Mouse (Mus musculus) limb, embryonic 11.5 days (tissue): ENCODE data around the gene Nmb. TPM values are rescaled to one million over a fixed set of nuclear protein-coding genes. Genes with fewer than 3 reads are reported as not detected.

Experiments used
- ATAC-seq: fragments of 200-750 bp; cut with Nextera tagmentation; 2 replicates; pipeline ENCODE4 v1.8.0; 2017; ENCODE audit warnings: low read depth; ENCODE audit not compliant: insufficient number of reproducible peaks, low FRiP score, low TSS enrichment
- DNase-seq: peaks from one replicate; pipeline ENCODE4 v3.0.0-alpha.2; 2015; ENCODE audit warnings: low spot score
- H3K27ac ChIP-seq: fragments of 300-500 bp; sonication (generic); replicated peaks from 2 replicates; pipeline ENCODE4 v1.5.1; 2014; ENCODE audit warnings: low read depth, mild to moderate bottlenecking, low read length
- H3K27me3 ChIP-seq: fragments of 300-500 bp; sonication (generic); 2 replicates; pipeline ENCODE4 v1.6.1; 2014; ENCODE audit warnings: mild to moderate bottlenecking, low read length, mixed read lengths; ENCODE audit not compliant: control insufficient read depth, insufficient read depth
- H3K36me3 ChIP-seq: fragments of 300-500 bp; sonication (generic); 2 replicates; pipeline ENCODE4 v1.6.1; 2014; ENCODE audit warnings: mild to moderate bottlenecking, low read length, moderate library complexity, mixed read lengths; ENCODE audit not compliant: control insufficient read depth, insufficient read depth
- H3K4me1 ChIP-seq: fragments of 300-500 bp; sonication (generic); 2 replicates; pipeline ENCODE4 v1.6.1; 2014; ENCODE audit warnings: low read length, mixed read lengths; ENCODE audit not compliant: control insufficient read depth, insufficient read depth
- H3K4me2 ChIP-seq: fragments of 300-500 bp; sonication (generic); 2 replicates; pipeline ENCODE4 v1.6.1; 2014; ENCODE audit warnings: low read depth, mild to moderate bottlenecking, moderate library complexity; ENCODE audit not compliant: severe bottlenecking
- H3K4me3 ChIP-seq: fragments of 300-500 bp; sonication (generic); 2 replicates; pipeline ENCODE4 v1.5.1; 2014; ENCODE audit warnings: low read depth, low read length
- H3K9ac ChIP-seq: fragments of 300-500 bp; sonication (generic); 2 replicates; pipeline ENCODE4 v1.6.1; 2014; ENCODE audit warnings: mild to moderate bottlenecking, low read length
- H3K9me3 ChIP-seq: fragments of 300-500 bp; sonication (generic); 2 replicates; pipeline ENCODE4 v1.6.1; 2016; ENCODE audit warnings: low read length; ENCODE audit not compliant: control insufficient read depth
- WGBS: fragments of 180-500 bp; shearing (Covaris S2); extraction: QIAGEN DNeasy Blood & Tissue Kit; methylation state at CpG from one replicate; pipeline ENCODE4 v1.1.7; 2014; 5-methylcytosine and 5-hydroxymethylcytosine counted together
- polyA plus RNA-seq: library from polyadenylated mRNA; unstranded; fragments of >200 nt; fragmentation: Nextera tagmentation; extraction: Ambion mirVana; gene quantifications from 2 replicates; pipeline ENCODE4 v1.2.1, GENCODE M21; 2014

Gene Nmb
- polyA plus RNA-seq, 1 experiment from 2014 or later = 8.1 TPM

GRCm38 (mm10) chr7:80873631-80874030 lies 31.2 kb downstream of the Nmb start:
- no peaks in the 10 kb centered on the region; the same call in 1 of the 2 replicates for H3K9me3 ChIP-seq
- whole genome bisulfite sequencing = 98% methylated on average over 2 of the region's 2 CpGs
- H3K4me2 ChIP-seq = no peak overlapping the region
- ATAC-seq = no peak
- H3K4me3 ChIP-seq = no peak overlapping the region
- H3K4me1 ChIP-seq = no peaks in the 10 kb centered on the region
- H3K36me3 ChIP-seq = peaks cover 44% of the 10 kb centered on the region
- no peak overlapping the region for H3K27ac ChIP-seq
- no peaks in the 10 kb centered on the region for H3K27me3 ChIP-seq
- no peak for DNase-seq
- H3K9ac ChIP-seq = no peak overlapping the region

DNA sequence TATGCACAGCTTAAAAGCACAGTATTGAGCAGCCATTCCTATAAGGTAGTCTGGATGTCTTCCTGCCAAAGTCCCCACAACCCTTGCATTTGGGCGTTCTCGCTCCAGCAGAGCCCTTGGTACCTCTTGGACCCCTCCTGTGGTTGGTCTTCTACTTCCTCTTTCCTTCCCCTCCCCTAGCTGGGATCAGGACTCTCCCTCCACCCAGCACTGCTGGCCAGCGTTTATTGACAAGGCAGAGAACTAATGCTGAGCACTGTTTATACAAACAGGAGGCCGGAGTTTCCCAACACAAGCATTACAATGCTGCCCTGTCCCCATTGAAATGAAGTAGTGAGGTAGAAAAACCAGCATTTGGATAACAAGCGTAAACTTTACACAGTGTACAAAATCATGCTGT lies 31.8 kb downstream of the Nmb start:
- Histone ChIP-seq H3K4me3 (no peak overlapping the region), H3K36me3 (peaks cover 50% of the 10 kb centered on the region), H3K9me3 (no peaks in the 10 kb centered on the region; the same call in 1 of the 2 replicates), H3K4me1 (no peaks in the 10 kb centered on the region), H3K27me3 (no peaks in the 10 kb centered on the region), H3K9ac (no peak overlapping the region), H3K27ac (no peak overlapping the region), H3K4me2 (no peak overlapping the region)
- DNase-seq (no peak), ATAC-seq (no peak)
- 87% methylated on average over 5 of the region's 5 CpGs for WGBS

DNA sequence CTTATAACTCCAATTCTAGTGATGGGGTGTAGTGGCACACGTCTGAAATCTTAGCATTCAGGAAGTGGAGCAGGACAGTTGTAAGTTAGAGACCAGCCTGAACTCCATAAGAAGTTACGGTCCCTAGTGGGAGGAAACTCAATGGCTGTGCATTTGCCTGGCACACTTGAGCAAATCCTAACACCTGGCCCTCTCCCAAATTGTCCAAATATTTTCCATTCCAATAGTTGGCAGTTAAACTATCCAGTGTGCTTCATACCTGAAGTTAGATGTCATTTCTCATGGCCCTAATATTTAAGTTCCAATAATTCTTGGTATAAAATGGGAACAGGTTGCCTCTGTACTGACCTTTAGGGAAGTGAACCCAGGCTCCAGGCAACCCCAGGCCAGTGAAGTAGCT lies 36.2 kb downstream of the Nmb start:
- no peaks in the 10 kb centered on the region for H3K27me3 ChIP-seq
- DNase-seq (no peak), ATAC-seq (no peak)
- H3K4me1 ChIP-seq = no peaks in the 10 kb centered on the region
- no peak overlapping the region for H3K4me3 ChIP-seq
- H3K27ac ChIP-seq = no peak overlapping the region
- WGBS = 94% methylated on average over 2 of the region's 2 CpGs
- H3K9me3 ChIP-seq = no peaks in the 10 kb centered on the region; the same call in 1 of the 2 replicates
- no peak overlapping the region for H3K4me2 ChIP-seq
- no peak overlapping the region for H3K9ac ChIP-seq
- peaks cover 43% of the 10 kb centered on the region for H3K36me3 ChIP-seq

- 81% methylated on average over 7 of the region's 7 CpGs for WGBS
- no peak for ATAC-seq
- peaks cover 40% of the 10 kb centered on the region for H3K36me3 ChIP-seq
These were observed 38.2 kb downstream of the Nmb start for GRCm38 (mm10) chr7:80866514-80867147.

DNA sequence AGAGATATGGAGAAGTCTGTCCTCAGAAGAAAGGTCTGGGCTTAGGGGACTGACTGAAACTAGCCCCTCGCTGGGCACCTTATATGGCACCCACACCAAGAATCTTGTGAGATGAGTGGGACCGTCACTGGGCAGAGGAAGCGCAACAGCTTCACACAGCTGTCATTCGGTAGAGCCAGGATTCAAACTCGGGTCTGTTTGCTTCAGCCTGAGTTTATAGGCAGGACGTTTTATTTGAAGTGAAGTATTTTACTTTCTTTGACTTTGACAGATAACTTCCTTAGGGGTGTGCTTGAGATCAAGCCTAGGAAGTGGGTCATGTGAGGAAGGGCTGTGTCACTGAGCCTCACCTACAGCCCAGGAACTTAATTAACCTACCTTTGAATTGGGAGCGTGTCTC lies 39.4 kb downstream of the Nmb start:
- Histone ChIP-seq H3K27me3 (no peaks in the 10 kb centered on the region), H3K4me3 (no peak overlapping the region), H3K4me2 (no peak overlapping the region), H3K4me1 (peaks cover 3% of the 10 kb centered on the region; the same call in 1 of the 2 replicates), H3K9me3 (no peaks in the 10 kb centered on the region), H3K27ac (no peak overlapping the region), H3K9ac (no peak overlapping the region), H3K36me3 (peaks cover 36% of the 10 kb centered on the region)
- DNase-seq (no peak), ATAC-seq (no peak)
- 93% methylated on average over 7 of the region's 7 CpGs for WGBS

More at GRCm38 (mm10) chr7:80866514-80867147, 38.2 kb downstream of the Nmb start:
- Histone ChIP-seq H3K9me3 (no peaks in the 10 kb centered on the region), H3K27ac (no peak overlapping the region), H3K27me3 (no peaks in the 10 kb centered on the region), H3K4me1 (peaks cover 3% of the 10 kb centered on the region; the same call in 1 of the 2 replicates), H3K9ac (no peak overlapping the region), H3K4me2 (no peak overlapping the region), H3K4me3 (no peak overlapping the region)
- DNase-seq = no peak

GRCm38 (mm10) chr7:80864831-80865230 lies 40.0 kb downstream of the Nmb start:
- 85% methylated on average over 8 of the region's 8 CpGs for WGBS
- Histone ChIP-seq H3K4me2 (no peak overlapping the region), H3K27me3 (no peaks in the 10 kb centered on the region), H3K4me1 (peaks cover 3% of the 10 kb centered on the region; the same call in 1 of the 2 replicates), H3K9me3 (no peaks in the 10 kb centered on the region), H3K9ac (no peak overlapping the region), H3K27ac (no peak overlapping the region), H3K36me3 (peaks cover 34% of the 10 kb centered on the region), H3K4me3 (no peak overlapping the region)
- ATAC-seq (no peak), DNase-seq (no peak)

DNA sequence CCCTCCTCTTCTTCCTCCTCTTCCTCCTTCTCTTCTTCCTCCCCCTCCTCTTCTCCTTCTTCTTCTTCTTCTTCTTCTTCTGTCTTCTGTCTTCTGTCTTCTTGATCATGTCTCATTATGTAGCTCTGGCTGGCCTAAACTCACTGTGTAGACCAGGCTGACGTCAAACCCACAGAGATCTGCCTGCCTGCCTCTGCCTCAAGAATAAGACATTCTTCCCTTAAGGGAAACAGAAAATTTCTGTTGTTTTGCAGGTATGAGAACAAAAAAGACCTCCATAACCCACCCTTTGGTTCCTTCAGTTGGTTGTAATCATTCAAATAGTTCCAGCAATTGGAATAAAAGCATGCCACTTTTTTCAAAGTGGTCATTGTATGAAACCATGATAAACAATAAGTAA lies 40.7 kb downstream of the Nmb start:
- H3K4me1 ChIP-seq = peaks cover 3% of the 10 kb centered on the region; the same call in 1 of the 2 replicates
- no peaks in the 10 kb centered on the region for H3K27me3 ChIP-seq
- no peak overlapping the region for H3K27ac ChIP-seq
- no peak overlapping the region for H3K4me3 ChIP-seq
- H3K4me2 ChIP-seq = no peak overlapping the region
- DNase-seq (no peak), ATAC-seq (no peak)
- 79% methylated on average over 1 of the region's 1 CpGs for WGBS
- H3K9ac ChIP-seq = no peak overlapping the region
- H3K36me3 ChIP-seq = peaks cover 30% of the 10 kb centered on the region
- no peaks in the 10 kb centered on the region for H3K9me3 ChIP-seq

- H3K27me3 ChIP-seq = no peaks in the 10 kb centered on the region
- peaks cover 25% of the 10 kb centered on the region for H3K36me3 ChIP-seq
- no peak overlapping the region for H3K27ac ChIP-seq
- no peak overlapping the region for H3K4me3 ChIP-seq
- H3K4me2 ChIP-seq = no peak overlapping the region
- ATAC-seq (no peak), DNase-seq (no peak)
- no peak overlapping the region for H3K9ac ChIP-seq
- H3K9me3 ChIP-seq = no peaks in the 10 kb centered on the region
- 92% methylated on average over 5 of the region's 5 CpGs for WGBS
- H3K4me1 ChIP-seq = peaks cover 3% of the 10 kb centered on the region; the same call in 1 of the 2 replicates
These were observed 41.4 kb downstream of the Nmb start for GRCm38 (mm10) chr7:80863520-80863919.

DNA sequence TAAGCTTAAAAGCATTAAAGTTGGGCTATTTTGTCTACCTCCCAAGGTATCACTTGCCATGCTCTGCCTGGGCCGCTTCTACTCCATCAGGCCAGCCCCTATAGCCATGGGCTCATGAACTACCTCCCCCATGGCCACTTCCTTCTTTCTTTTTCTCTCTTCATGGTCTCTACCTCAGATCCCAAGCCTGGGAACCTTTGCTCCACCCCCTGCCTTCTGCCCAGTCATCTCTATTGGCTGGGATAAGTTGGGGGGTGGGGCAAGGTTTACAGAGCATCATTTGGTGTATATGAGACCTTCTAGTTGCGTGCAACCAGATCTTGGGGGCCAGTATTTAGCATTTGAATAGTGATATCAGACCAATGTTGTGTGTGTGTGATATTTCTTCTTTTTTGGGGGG lies 42.4 kb downstream of the Nmb start:
- peaks cover 18% of the 10 kb centered on the region for H3K36me3 ChIP-seq
- ATAC-seq = no peak
- no peak overlapping the region for H3K9ac ChIP-seq
- no peak overlapping the region for H3K27ac ChIP-seq
- no peak for DNase-seq
- H3K4me1 ChIP-seq = peaks cover 3% of the 10 kb centered on the region; the same call in 1 of the 2 replicates
- no peak overlapping the region for H3K4me3 ChIP-seq
- WGBS = 89% methylated on average over 2 of the region's 2 CpGs
- H3K27me3 ChIP-seq = no peaks in the 10 kb centered on the region
- H3K9me3 ChIP-seq = no peaks in the 10 kb centered on the region
- no peak overlapping the region for H3K4me2 ChIP-seq
